Mouse (Mus musculus): ENCODE data around the gene Nepn. TPM values are rescaled to one million over a fixed set of nuclear protein-coding genes. Genes with fewer than 3 reads are reported as not detected.

Gene Nepn
- polyA plus RNA-seq, 1 experiment from 2014 or later, result not detected

GRCm38 (mm10) chr10:52381845-52382591 lies 6.8 kb upstream of the Nepn start, which contains the start of gene Gopc:
Gopc (minus strand) TSS chr10:52382124.
- Histone ChIP-seq H3K4me1 (replicated peaks) (peaks cover 26% of the 10 kb centered on the region), H3K27ac (replicated peaks) (peak within 1 kb of the TSS; percentile 97), H3K27me3 (no peaks in the 10 kb centered on the region), H3K9ac (peak within 1 kb of the TSS; percentile 65), H3K4me2 (peak within 1 kb of the TSS; percentile 69), H3K36me3 (no peaks in the 10 kb centered on the region), H3K9me3 (no peaks in the 10 kb centered on the region), H3K4me3 (peak within 1 kb of the TSS; percentile 63)
- peak; percentile 98 for ATAC-seq (ENCODE audit: low FRiP score, low read depth)
- WGBS, result 0% methylated on average over 64 of the region's 71 CpGs

- peak overlapping the region; percentile 61; the same call in 1 of the 2 replicates for H3K9ac ChIP-seq
- no peak overlapping the region for H3K27ac ChIP-seq (replicated peaks)
- no peaks in the 10 kb centered on the region for H3K36me3 ChIP-seq
- H3K4me3 ChIP-seq, result peak overlapping the region; percentile 63
- H3K27me3 ChIP-seq, result no peaks in the 10 kb centered on the region
- H3K9me3 ChIP-seq, result no peaks in the 10 kb centered on the region
- H3K4me2 ChIP-seq, result peak overlapping the region; percentile 69
- no peak for ATAC-seq (ENCODE audit: low FRiP score, low read depth)
- WGBS, result 87% methylated on average over 6 of the region's 6 CpGs
- peaks cover 22% of the 10 kb centered on the region for H3K4me1 ChIP-seq (replicated peaks)
Measured at GRCm38 (mm10) chr10:52383022-52383421, 5.8 kb upstream of the Nepn start.

- no peak overlapping the region for H3K27ac ChIP-seq (replicated peaks)
- H3K9ac ChIP-seq, result no peak overlapping the region
- H3K9me3 ChIP-seq, result no peaks in the 10 kb centered on the region
- no peaks in the 10 kb centered on the region for H3K36me3 ChIP-seq
- 97% methylated on average over 1 of the region's 1 CpGs for WGBS
- H3K4me2 ChIP-seq, result no peak overlapping the region
- ATAC-seq (ENCODE audit: low FRiP score, low read depth), result no peak
- no peak overlapping the region for H3K4me3 ChIP-seq
- H3K27me3 ChIP-seq, result no peaks in the 10 kb centered on the region
- peaks cover 18% of the 10 kb centered on the region for H3K4me1 ChIP-seq (replicated peaks)
Measured at GRCm38 (mm10) chr10:52383522-52383921, 5.2 kb upstream of the Nepn start.

GRCm38 (mm10) chr10:52384823-52385610 lies 3.8 kb upstream of the Nepn start:
- WGBS, result 39% methylated on average over 8 of the region's 8 CpGs
- H3K4me2 ChIP-seq, result no peak overlapping the region
- ATAC-seq (ENCODE audit: low FRiP score, low read depth), result no peak
- H3K9me3 ChIP-seq, result no peaks in the 10 kb centered on the region
- H3K4me3 ChIP-seq, result no peak overlapping the region
- no peaks in the 10 kb centered on the region for H3K36me3 ChIP-seq
- peaks cover 5% of the 10 kb centered on the region for H3K4me1 ChIP-seq (replicated peaks)
- H3K9ac ChIP-seq, result no peak overlapping the region
- no peaks in the 10 kb centered on the region for H3K27me3 ChIP-seq
- no peak overlapping the region for H3K27ac ChIP-seq (replicated peaks)

- no peak overlapping the region for H3K27ac ChIP-seq (replicated peaks)
- peaks cover 5% of the 10 kb centered on the region for H3K4me1 ChIP-seq (replicated peaks)
- WGBS, result 76% methylated on average over 4 of the region's 4 CpGs
- H3K36me3 ChIP-seq, result no peaks in the 10 kb centered on the region
- H3K9ac ChIP-seq, result no peak overlapping the region
- no peak overlapping the region for H3K4me3 ChIP-seq
- no peak overlapping the region for H3K4me2 ChIP-seq
- H3K27me3 ChIP-seq, result no peaks in the 10 kb centered on the region
- no peak for ATAC-seq (ENCODE audit: low FRiP score, low read depth)
- no peaks in the 10 kb centered on the region for H3K9me3 ChIP-seq
Measured at GRCm38 (mm10) chr10:52387192-52387591, 1.6 kb upstream of the Nepn start.

- no peaks in the 10 kb centered on the region for H3K36me3 ChIP-seq
- H3K27me3 ChIP-seq, result no peaks in the 10 kb centered on the region
- H3K9me3 ChIP-seq, result no peaks in the 10 kb centered on the region
- no peak overlapping the region for H3K4me2 ChIP-seq
- no peak overlapping the region for H3K4me3 ChIP-seq
- 83% methylated on average over 3 of the region's 3 CpGs for WGBS
- no peak overlapping the region for H3K27ac ChIP-seq (replicated peaks)
- no peak for ATAC-seq (ENCODE audit: low FRiP score, low read depth)
- H3K4me1 ChIP-seq (replicated peaks), result no peaks in the 10 kb centered on the region
- H3K9ac ChIP-seq, result no peak overlapping the region
Measured at GRCm38 (mm10) chr10:52389438-52389837, 666 bp downstream of the Nepn start.

GRCm38 (mm10) chr10:52391208-52391607 lies 2.4 kb downstream of the Nepn start:
- no peaks in the 10 kb centered on the region for H3K4me1 ChIP-seq (replicated peaks)
- no peak overlapping the region for H3K9ac ChIP-seq
- no peak for ATAC-seq (ENCODE audit: low FRiP score, low read depth)
- no peak overlapping the region for H3K27ac ChIP-seq (replicated peaks)
- no peak overlapping the region for H3K4me3 ChIP-seq
- no peaks in the 10 kb centered on the region for H3K27me3 ChIP-seq
- H3K4me2 ChIP-seq, result no peak overlapping the region
- WGBS, result 76% methylated on average over 2 of the region's 2 CpGs
- H3K36me3 ChIP-seq, result no peaks in the 10 kb centered on the region
- H3K9me3 ChIP-seq, result no peaks in the 10 kb centered on the region

- no peak overlapping the region for H3K27ac ChIP-seq (replicated peaks)
- no peaks in the 10 kb centered on the region for H3K4me1 ChIP-seq (replicated peaks)
- no peaks in the 10 kb centered on the region for H3K27me3 ChIP-seq
- no peak overlapping the region for H3K4me3 ChIP-seq
- H3K36me3 ChIP-seq, result no peaks in the 10 kb centered on the region
- H3K9ac ChIP-seq, result no peak overlapping the region
- H3K9me3 ChIP-seq, result no peaks in the 10 kb centered on the region
- no peak overlapping the region for H3K4me2 ChIP-seq
- ATAC-seq (ENCODE audit: low FRiP score, low read depth), result no peak
- 91% methylated on average over 3 of the region's 3 CpGs for WGBS
Measured at GRCm38 (mm10) chr10:52396647-52397046, 7.9 kb downstream of the Nepn start.

- H3K4me1 ChIP-seq (replicated peaks), result no peaks in the 10 kb centered on the region
- no peak for ATAC-seq (ENCODE audit: low FRiP score, low read depth)
- no peak overlapping the region for H3K4me2 ChIP-seq
- WGBS, result 81% methylated on average over 2 of the region's 2 CpGs
- no peak overlapping the region for H3K27ac ChIP-seq (replicated peaks)
- H3K9me3 ChIP-seq, result no peaks in the 10 kb centered on the region
- H3K4me3 ChIP-seq, result no peak overlapping the region
- no peaks in the 10 kb centered on the region for H3K36me3 ChIP-seq
- no peak overlapping the region for H3K9ac ChIP-seq
- H3K27me3 ChIP-seq, result no peaks in the 10 kb centered on the region
Measured at GRCm38 (mm10) chr10:52398715-52399114, 9.9 kb downstream of the Nepn start.

GRCm38 (mm10) chr10:52399722-52400121 lies 10.9 kb downstream of the Nepn start:
- no peak overlapping the region for H3K9ac ChIP-seq
- H3K27me3 ChIP-seq, result no peaks in the 10 kb centered on the region
- no peak overlapping the region for H3K27ac ChIP-seq (replicated peaks)
- no peak overlapping the region for H3K4me3 ChIP-seq
- no peaks in the 10 kb centered on the region for H3K36me3 ChIP-seq
- no peak for ATAC-seq (ENCODE audit: low FRiP score, low read depth)
- WGBS, result 77% methylated on average over 3 of the region's 3 CpGs
- no peaks in the 10 kb centered on the region for H3K9me3 ChIP-seq
- no peak overlapping the region for H3K4me2 ChIP-seq
- no peaks in the 10 kb centered on the region for H3K4me1 ChIP-seq (replicated peaks)

- no peak for ATAC-seq (ENCODE audit: low FRiP score, low read depth)
- 95% methylated on average over 13 of the region's 13 CpGs for WGBS
Measured at GRCm38 (mm10) chr10:52405160-52405559, 16.4 kb downstream of the Nepn start.

GRCm38 (mm10) chr10:52407526-52407925 lies 18.8 kb downstream of the Nepn start:
- no peak for ATAC-seq (ENCODE audit: low FRiP score, low read depth)
- H3K27me3 ChIP-seq, result no peaks in the 10 kb centered on the region
- no peaks in the 10 kb centered on the region for H3K36me3 ChIP-seq
- no peak overlapping the region for H3K27ac ChIP-seq (replicated peaks)
- no peaks in the 10 kb centered on the region for H3K4me1 ChIP-seq (replicated peaks)
- 85% methylated on average over 2 of the region's 2 CpGs for WGBS
- H3K9ac ChIP-seq, result no peak overlapping the region
- no peak overlapping the region for H3K4me3 ChIP-seq
- H3K4me2 ChIP-seq, result no peak overlapping the region
- H3K9me3 ChIP-seq, result no peaks in the 10 kb centered on the region

More at GRCm38 (mm10) chr10:52405160-52405559, 16.4 kb downstream of the Nepn start:
- H3K9me3 ChIP-seq, result no peaks in the 10 kb centered on the region
- H3K9ac ChIP-seq, result no peak overlapping the region
- no peak overlapping the region for H3K4me3 ChIP-seq
- H3K27ac ChIP-seq (replicated peaks), result no peak overlapping the region
- H3K27me3 ChIP-seq, result no peaks in the 10 kb centered on the region
- H3K36me3 ChIP-seq, result no peaks in the 10 kb centered on the region
- no peak overlapping the region for H3K4me2 ChIP-seq
- H3K4me1 ChIP-seq (replicated peaks), result no peaks in the 10 kb centered on the region
